Mouse (Mus musculus) liver, embryonic 14.5 days (tissue): ENCODE results near the gene Hdac4. TPM values are rescaled to one million over a fixed set of nuclear protein-coding genes. Genes with fewer than 3 reads are reported as not detected.
A peak's percentile ranks its signal among the peaks of the same experiment; 100 is the strongest.

Source experiments
- ATAC-seq: fragments of 200-750 bp; cut with Nextera tagmentation; 2 replicates; pipeline ENCODE4 v1.8.0; 2017; ENCODE audit warnings: moderate number of reproducible peaks, mild to moderate bottlenecking, moderate library complexity; ENCODE audit not compliant: insufficient read depth
- DNase-seq, 3 experiments: peaks; one replicate each; pipeline ENCODE4 v3.0.0-alpha.2; 2012 to 2013; ENCODE audit warnings: low read depth in 3 of 3, low spot score in 3 of 3
- H3K27ac ChIP-seq: fragments of 300-500 bp; sonication (generic); 2 replicates; pipeline ENCODE4 v1.5.1; 2014; ENCODE audit warnings: moderate library complexity, mild to moderate bottlenecking, control low read depth, inconsistent platforms
- H3K27me3 ChIP-seq: fragments of 300-500 bp; sonication (generic); 2 replicates; pipeline ENCODE4 v1.6.1; 2014; ENCODE audit warnings: mild to moderate bottlenecking, low read length, moderate library complexity; ENCODE audit not compliant: control insufficient read depth, insufficient read depth
- H3K36me3 ChIP-seq: fragments of 300-500 bp; sonication (generic); replicated peaks from 2 replicates; pipeline ENCODE4 v1.6.1; 2014; ENCODE audit warnings: low read depth; ENCODE audit not compliant: control insufficient read depth, insufficient read depth
- H3K4me1 ChIP-seq, 2 experiments: fragments of 200-500 bp in 1 of 2; fragments of 300-500 bp in 1 of 2; sonication (generic) in 1 of 2; replicated peaks; 2 replicates each; pipeline ENCODE4 v1.6.1; 2012 to 2014; ENCODE audit warnings: antibody characterized with exemption in 1 of 2, inconsistent platforms in 1 of 2, low read length in 1 of 2; ENCODE audit not compliant: control insufficient read depth in 2 of 2, insufficient read depth in 2 of 2
- H3K4me2 ChIP-seq: fragments of 300-500 bp; sonication (generic); 2 replicates; pipeline ENCODE4 v1.6.1; 2014; ENCODE audit warnings: low read depth, mild to moderate bottlenecking, control low read depth, moderate library complexity
- H3K4me3 ChIP-seq, 2 experiments: fragments of 200-500 bp in 1 of 2; fragments of 300-500 bp in 1 of 2; sonication (generic) in 1 of 2; 2 replicates each; pipeline ENCODE4 v1.5.1; 2012 to 2014; ENCODE audit warnings: low read depth in 2 of 2, low read length in 2 of 2, mild to moderate bottlenecking in 2 of 2, control low read depth in 1 of 2, inconsistent platforms in 1 of 2, moderate library complexity in 1 of 2; ENCODE audit not compliant: insufficient read depth in 1 of 2
- H3K9ac ChIP-seq: fragments of 300-500 bp; sonication (generic); replicated peaks from 2 replicates; pipeline ENCODE4 v1.6.1; 2014; ENCODE audit warnings: mild to moderate bottlenecking, control low read depth, moderate library complexity
- H3K9me3 ChIP-seq: fragments of 300-500 bp; sonication (generic); 2 replicates; pipeline ENCODE4 v1.6.1; 2016; ENCODE audit warnings: low read length, mixed read lengths; ENCODE audit not compliant: control insufficient read depth
- CTCF ChIP-seq: IDR thresholded peaks from 2 replicates; pipeline ENCODE4 v1.5.1; 2016; ENCODE audit warnings: antibody characterized with exemption, low read depth, control low read depth
- EP300 ChIP-seq: IDR thresholded peaks from 2 replicates; pipeline ENCODE4 v1.6.1; 2016; ENCODE audit warnings: antibody characterized with exemption, low read depth
- WGBS: fragments of 180-500 bp; shearing (Covaris S2); extraction: QIAGEN DNeasy Blood & Tissue Kit; methylation state at CpG from one replicate; pipeline ENCODE4 v1.1.7; 2014; ENCODE audit not compliant: insufficient replicate concordance; 5-methylcytosine and 5-hydroxymethylcytosine counted together
- polyA plus RNA-seq, 2 experiments: library from polyadenylated mRNA; depleted of rRNA in 1 of 2; stranded (reverse) in 1 of 2; unstranded in 1 of 2; fragments of >200 nt; fragmentation: Nextera tagmentation in 1 of 2; extraction: Ambion mirVana in 1 of 2; gene quantifications; 2 replicates each; pipeline versions ENCODE4 v1.2.1 to v1.2.3; 2012 to 2014

Hdac4 gene
- polyA plus RNA-seq, 2 experiments: 1.5 to 3.1 TPM

DNA sequence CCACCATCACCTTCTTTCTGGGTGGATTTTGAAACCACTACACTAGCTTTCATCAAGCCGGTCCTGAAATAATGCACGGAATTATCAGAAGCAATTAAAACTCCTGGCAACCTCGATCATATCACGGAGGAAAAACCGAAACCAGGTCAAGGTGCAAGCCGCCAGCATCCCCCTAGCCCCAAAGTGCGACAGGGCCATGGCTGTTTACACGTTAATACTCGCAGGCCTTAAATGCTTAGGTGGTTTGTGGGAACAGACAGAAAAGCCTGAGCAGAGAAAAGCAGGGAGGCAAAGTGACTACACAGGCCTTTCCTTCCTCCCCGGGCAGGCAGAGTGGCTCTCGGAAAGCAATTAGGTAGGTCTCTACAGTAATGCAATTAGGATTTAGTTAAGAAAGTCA, 16.4 kb downstream of the Hdac4 start:
- H3K9me3 ChIP-seq: no peaks in the 10 kb centered on the region
- peaks cover 3 to 12% of the 10 kb centered on the region in 2 experiments; a peak in 3 of 4 replicates for H3K4me1 ChIP-seq
- no peaks in the 10 kb centered on the region for H3K36me3 ChIP-seq
- no peak for TF ChIP-seq EP300
- TF ChIP-seq CTCF: no peak
- peak overlapping the region; percentile 91 for H3K4me2 ChIP-seq
- H3K27ac ChIP-seq: no peak overlapping the region
- DNase-seq (no peak), ATAC-seq (no peak)
- no peaks in the 10 kb centered on the region for H3K27me3 ChIP-seq
- 11% methylated on average over 11 of the region's 11 CpGs for WGBS
- H3K4me3 ChIP-seq: peak overlapping the region; percentile 66 to 83
- H3K9ac ChIP-seq: peak overlapping the region; percentile 81

DNA sequence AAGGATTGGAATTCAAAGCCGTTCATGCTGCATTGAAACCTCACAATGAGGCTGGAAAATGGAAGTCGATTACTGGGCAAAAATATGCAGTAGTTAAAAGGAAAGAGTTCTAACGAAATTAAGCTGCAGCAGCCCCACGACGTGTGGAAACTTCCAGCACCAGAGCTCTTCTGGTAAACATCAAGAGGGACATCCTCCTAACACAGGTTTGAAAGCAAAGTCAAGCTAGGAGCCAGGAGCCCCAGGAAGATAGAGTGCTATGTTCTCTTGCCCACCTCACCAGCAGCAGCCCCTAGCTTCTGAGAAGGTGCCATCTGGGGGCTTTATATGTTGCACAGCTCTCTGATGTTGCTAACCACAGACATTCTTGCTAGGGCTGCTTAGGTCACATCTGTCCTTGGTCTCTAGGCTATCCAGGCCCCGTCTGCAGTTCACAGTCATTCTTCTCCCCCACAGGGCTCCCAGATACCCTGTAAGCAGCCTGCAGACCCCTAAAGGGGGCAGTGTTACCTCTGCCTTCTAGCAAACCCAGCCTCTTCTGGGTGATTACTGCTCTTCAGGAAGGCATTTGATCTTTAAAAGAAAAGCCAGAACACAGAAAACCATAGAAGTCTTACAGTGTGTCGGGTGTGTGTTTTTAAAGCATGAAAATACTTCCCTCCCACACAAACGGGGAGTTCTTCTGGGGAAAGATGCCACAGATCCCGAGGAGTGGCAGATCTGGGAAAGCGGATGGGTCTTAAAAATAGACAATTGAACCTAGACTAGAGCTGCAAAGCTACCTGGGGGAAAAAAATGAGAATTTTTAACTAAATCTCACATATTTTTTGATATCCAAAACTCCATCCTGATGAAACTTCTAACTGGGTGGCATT, 17.2 kb downstream of the Hdac4 start:
- H3K4me2 ChIP-seq: peak overlapping the region; percentile 91; the same call in 1 of the 2 replicates
- peaks cover 3 to 12% of the 10 kb centered on the region in 2 experiments; a peak in 3 of 4 replicates for H3K4me1 ChIP-seq
- H3K36me3 ChIP-seq: no peaks in the 10 kb centered on the region
- H3K9me3 ChIP-seq: no peaks in the 10 kb centered on the region
- H3K27me3 ChIP-seq: no peaks in the 10 kb centered on the region
- peak overlapping the region in 1 of 2 experiments; percentile 83; a peak in 2 of 4 replicates for H3K4me3 ChIP-seq
- WGBS: 62% methylated on average over 10 of the region's 10 CpGs
- H3K27ac ChIP-seq: no peak overlapping the region
- H3K9ac ChIP-seq: no peak overlapping the region
- DNase-seq: no peak
- TF ChIP-seq EP300 (no peak), CTCF (no peak)
- no peak for ATAC-seq

DNA sequence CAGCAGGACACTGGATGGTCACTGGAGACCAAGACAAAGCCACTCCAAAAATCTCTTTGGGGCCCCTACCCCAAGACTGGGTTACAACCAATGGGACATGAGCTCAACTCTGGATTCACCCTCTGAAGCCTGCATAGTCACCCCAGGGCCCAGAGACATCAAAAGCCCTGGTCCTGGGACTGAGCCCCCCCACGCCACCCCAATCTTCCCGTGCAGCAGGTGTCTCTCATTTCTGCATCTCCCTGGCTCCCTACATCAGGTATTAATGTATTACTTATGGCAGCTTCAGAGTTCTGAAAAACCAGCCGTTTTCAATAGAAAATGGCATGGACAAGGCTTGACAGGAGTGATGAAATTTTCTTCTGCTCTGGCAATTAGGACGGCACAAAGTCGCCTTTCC, 17.9 kb downstream of the Hdac4 start:
- WGBS: 76% methylated on average over 5 of the region's 5 CpGs
- Histone ChIP-seq H3K4me3 (no peak overlapping the region), H3K4me2 (no peak overlapping the region), H3K9me3 (no peaks in the 10 kb centered on the region), H3K27me3 (no peaks in the 10 kb centered on the region), H3K36me3 (no peaks in the 10 kb centered on the region), H3K9ac (no peak overlapping the region), H3K27ac (no peak overlapping the region), H3K4me1 (peaks cover 3 to 12% of the 10 kb centered on the region in 2 experiments; a peak in 3 of 4 replicates)
- DNase-seq (no peak), ATAC-seq (no peak)
- TF ChIP-seq EP300: no peak
- no peak for TF ChIP-seq CTCF

DNA sequence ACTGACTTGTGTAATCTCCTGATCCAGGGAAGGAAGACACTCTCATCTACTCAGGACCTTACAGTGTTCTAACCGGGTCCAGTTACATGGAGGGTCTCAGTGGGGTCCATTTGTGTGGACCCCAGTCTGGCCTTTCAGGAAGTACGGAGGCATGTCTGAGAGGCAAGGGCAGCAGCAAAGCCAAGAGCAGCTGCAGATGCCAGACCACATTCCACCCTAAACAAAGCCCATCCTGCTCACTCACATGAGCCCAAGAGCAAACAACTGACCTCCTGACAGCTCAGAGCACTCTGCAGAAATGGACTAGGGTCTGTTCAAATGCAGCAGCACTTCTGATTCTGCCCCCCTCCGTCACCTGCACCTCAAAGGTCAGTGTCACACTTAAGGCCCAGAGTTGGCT, 18.3 kb downstream of the Hdac4 start:
- H3K4me3 ChIP-seq: no peak overlapping the region
- H3K27ac ChIP-seq: no peak overlapping the region
- no peak overlapping the region for H3K4me2 ChIP-seq
- no peaks in the 10 kb centered on the region for H3K36me3 ChIP-seq
- peaks cover 3 to 12% of the 10 kb centered on the region in 2 experiments; a peak in 3 of 4 replicates for H3K4me1 ChIP-seq
- 72% methylated on average over 3 of the region's 3 CpGs for WGBS
- TF ChIP-seq CTCF (no peak), EP300 (no peak)
- ATAC-seq: no peak
- H3K9me3 ChIP-seq: no peaks in the 10 kb centered on the region
- no peak overlapping the region for H3K9ac ChIP-seq
- H3K27me3 ChIP-seq: no peaks in the 10 kb centered on the region
- no peak for DNase-seq

DNA sequence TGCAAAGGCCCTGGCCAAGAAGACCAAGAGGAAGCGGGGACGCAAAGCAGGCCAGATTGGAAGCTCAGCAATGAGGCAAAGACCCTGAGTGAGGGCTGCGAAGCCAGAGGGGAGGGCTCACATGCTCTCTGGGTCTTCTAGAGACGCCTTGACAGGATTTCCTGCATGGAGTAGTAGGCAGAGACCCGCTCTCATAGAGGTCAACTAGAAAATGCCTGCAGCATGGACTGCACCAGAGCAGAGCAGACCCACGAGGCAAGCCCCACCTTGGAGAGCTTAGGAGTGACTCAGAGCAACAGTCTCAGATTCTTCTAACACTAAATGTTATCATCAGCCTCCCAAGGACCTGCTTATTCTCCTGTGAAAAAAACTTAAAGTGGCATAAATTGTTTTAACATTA, 20.2 kb downstream of the Hdac4 start:
- H3K27ac ChIP-seq: no peak overlapping the region
- no peak overlapping the region for H3K9ac ChIP-seq
- H3K4me1 ChIP-seq: peaks cover 3 to 8% of the 10 kb centered on the region in 2 experiments; a peak in 2 of 4 replicates
- no peak for ATAC-seq
- H3K4me2 ChIP-seq: no peak overlapping the region
- no peaks in the 10 kb centered on the region for H3K27me3 ChIP-seq
- 69% methylated on average over 6 of the region's 6 CpGs for WGBS
- no peaks in the 10 kb centered on the region for H3K36me3 ChIP-seq
- TF ChIP-seq EP300: no peak
- TF ChIP-seq CTCF: no peak
- no peak for DNase-seq
- H3K9me3 ChIP-seq: no peaks in the 10 kb centered on the region
- no peak overlapping the region for H3K4me3 ChIP-seq
